Mouse (Mus musculus) thymus, postnatal 10 days (tissue): ENCODE results near the gene Ahdc1.

Experiments used
- DNase-seq, 2 experiments: peaks; one replicate each; pipeline ENCODE4 v3.0.0; 2021; ENCODE audit warnings: low spot score in 2 of 2

Gene Ahdc1

GRCm38 (mm10) chr4:133017597-133018262, 6.7 kb downstream of the Ahdc1 start:
- DNase-seq = no peak

GRCm38 (mm10) chr4:133018263-133018798, 7.3 kb downstream of the Ahdc1 start:
- no peak for DNase-seq

- no peak for DNase-seq
These were observed 9.7 kb downstream of the Ahdc1 start for GRCm38 (mm10) chr4:133020721-133021120.

DNA sequence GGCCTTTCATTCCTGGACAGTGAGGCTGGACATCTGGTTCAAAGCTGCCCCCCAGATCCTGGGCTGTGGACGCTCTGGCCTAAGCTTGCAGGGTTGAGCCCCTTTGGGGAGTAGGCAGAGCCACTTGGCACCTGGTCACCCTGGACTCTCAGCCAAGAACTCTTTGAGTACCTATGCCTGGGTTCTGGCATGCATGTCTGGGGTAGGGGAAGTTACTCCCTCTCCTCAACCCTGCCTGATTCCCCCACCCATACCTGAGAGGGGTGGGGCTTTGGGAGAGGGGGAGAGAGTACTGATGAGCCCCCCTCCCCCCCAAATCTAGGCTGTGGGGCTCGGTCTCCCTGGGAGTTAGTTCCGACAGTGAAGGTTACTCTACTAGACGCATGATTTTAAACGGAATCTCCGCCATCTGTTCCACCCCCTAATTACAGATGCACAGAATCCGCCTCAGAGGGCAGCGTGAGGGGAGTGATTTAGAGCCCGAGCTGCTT, 10.2 kb downstream of the Ahdc1 start:
- no peak for DNase-seq

GRCm38 (mm10) chr4:133022217-133022616, 11.2 kb downstream of the Ahdc1 start:
- DNase-seq = no peak

- DNase-seq = no peak
These were observed 12.0 kb downstream of the Ahdc1 start for GRCm38 (mm10) chr4:133022954-133023635.

DNA sequence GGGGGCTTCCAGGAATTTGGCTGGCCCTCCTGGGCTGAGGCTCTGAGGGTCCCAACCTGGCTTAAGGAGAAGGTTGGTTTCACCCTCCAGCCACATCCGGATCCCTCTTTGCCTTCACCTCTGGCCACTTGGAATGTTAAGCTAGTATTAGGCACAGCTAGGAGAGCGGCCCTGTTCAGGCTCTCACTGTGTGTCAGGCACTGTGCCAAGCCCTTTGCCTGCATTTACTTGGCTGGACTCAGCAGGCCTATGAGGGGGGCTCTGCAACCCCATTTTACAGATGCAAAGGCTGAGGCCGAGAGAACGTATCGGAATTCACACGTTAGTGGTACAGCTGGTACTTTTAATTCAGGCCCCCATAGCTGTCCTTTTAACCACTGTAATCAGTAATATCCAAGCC, 12.6 kb downstream of the Ahdc1 start:
- no peak for DNase-seq

DNA sequence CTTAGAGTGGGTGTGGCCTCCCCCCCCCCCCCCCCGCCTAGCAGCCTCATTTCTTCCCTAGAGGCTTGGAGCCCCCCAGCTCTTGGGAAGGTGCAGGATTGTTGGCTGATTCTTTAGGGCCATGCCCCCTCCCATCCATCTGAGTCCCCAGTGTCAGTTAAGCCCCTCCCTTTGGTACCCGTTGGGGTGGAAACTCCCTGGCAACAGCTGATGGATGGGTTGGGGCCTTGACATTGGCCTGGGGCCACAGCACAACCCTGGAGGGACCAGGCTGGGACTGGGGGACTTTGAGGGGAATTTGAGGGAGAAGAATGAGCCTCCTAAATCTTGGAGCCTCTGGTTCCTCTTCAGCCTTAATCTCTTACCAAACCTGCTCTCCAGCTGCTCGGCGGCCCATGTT, 13.3 kb downstream of the Ahdc1 start:
- no peak for DNase-seq

GRCm38 (mm10) chr4:133024969-133025685, 14.1 kb downstream of the Ahdc1 start:
- no peak for DNase-seq

DNA sequence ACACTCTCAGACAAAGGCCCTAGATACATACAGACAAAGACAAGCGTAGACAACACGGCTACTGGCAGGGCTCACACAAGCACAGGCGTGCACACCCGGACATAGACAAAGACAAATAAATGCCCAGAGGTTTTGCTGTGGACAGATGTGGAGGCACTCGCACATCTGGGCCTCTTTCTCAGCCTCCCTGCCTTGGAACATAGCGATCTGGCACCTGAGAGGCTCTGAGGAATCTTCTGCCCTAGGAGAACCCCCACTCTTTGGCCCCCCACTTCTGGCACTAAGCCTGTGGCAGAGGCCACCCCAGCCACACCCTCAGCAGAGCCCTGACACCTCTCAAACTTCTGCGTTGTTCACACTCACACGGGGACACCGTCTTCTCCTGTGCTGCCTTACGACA, 15.2 kb downstream of the Ahdc1 start:
- DNase-seq = no peak

DNA sequence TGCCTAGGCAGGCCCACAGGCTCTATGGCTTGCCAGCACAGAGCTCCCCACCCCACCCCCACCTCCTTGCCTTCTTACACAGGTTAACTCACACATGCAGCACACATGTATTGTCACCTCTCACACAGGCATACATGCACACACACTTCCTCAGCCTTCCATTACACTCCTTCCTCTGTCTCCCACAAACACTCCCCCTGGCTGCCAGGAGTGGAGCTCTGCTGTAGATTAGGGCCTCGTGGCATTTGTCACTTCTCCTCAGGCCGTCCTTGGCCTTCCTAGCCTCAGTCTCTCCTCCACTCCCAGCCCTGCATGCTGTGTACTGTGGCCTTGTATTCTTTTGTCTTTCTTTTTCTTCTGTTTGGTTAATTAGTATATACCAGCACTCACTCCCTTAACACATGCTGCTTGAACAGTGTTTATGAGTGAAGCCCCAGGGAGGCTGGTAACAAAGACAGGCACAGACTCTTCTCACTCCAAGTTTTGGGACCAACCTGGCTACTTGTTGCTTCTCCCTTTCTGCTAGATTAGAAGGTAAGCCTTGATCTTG, 15.8 kb downstream of the Ahdc1 start:
- no peak for DNase-seq

DNA sequence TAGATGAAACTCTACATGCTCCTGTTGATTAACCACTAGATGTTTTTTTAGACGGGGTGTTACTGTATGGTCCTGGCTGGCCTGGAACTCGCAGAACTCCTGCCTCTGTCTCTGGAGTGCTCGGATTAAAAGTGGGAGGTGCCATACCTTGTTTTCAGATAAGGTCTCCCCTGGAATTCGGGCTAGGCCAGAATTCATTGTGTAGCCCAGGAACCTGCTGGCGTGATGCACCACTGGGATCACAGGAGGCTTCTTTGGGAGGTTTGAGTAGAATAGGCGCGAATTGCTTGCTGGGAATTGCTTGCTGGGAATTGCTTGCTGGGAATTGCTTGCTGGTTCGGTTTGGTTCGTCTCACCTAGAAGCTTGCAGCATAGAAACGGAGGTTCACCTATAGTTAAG, 16.7 kb downstream of the Ahdc1 start:
- DNase-seq = no peak

GRCm38 (mm10) chr4:133028193-133028592, 17.1 kb downstream of the Ahdc1 start:
- DNase-seq = no peak

- no peak for DNase-seq
These were observed 17.8 kb downstream of the Ahdc1 start for GRCm38 (mm10) chr4:133028875-133029274.

DNA sequence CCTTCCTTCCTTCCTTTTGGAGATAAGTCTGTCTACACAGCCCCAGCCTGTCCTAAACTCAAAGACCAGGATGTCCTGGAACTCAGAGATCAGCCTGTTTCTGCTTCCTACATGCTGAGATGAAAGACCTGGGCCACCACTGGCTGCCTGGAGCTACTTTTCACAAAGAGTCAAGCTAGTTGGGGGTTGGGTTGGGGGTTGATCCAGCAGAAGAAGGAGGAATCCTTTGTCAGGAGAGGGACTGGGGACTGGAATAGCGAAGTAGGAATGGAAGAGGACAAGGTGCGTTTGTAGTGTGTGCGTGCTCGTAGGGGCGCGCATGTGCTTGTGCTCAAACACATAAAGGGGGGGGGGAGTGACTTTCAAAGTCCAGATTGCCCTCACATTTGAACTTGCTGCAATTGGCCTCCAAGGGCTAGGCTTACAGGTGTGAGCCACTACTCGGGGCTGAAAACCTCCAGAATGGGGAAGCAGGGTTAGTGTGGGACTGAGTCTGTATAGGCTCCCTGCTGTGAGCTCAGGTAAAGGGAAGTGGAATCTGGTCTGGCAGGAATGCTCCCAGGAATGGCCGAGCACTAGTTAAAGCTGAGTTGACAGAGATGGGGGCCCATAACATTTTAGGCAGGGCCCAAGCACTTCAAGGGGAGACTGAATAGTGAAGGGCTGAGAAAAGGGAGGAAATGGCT, 21.5 kb downstream of the Ahdc1 start:
- no peak for DNase-seq

- no peak for DNase-seq
These were observed 23.4 kb downstream of the Ahdc1 start for GRCm38 (mm10) chr4:133034478-133034877.

- DNase-seq = no peak
These were observed 24.4 kb downstream of the Ahdc1 start for GRCm38 (mm10) chr4:133035446-133035845.

DNA sequence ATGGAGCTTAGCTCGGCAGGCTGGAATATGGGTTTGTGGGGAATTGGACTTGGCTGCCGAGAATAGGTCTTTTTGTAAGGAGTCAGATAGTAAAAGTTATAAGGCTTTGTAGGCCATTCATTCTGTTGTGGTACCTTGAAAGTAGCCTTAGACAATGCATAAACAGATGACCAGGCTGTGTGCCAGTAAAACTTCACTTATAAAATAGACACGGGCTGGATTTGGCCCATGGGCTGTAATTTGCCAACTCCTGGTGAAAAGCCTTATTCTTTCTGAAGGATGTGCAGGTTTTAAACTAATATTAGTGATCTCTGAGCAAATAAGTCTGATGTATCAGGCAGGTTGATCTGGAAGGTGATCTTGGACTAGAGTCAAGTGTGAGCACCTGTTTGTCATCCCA, 24.9 kb downstream of the Ahdc1 start:
- DNase-seq = no peak

- DNase-seq = no peak
These were observed 26.2 kb downstream of the Ahdc1 start for GRCm38 (mm10) chr4:133037293-133037692.

GRCm38 (mm10) chr4:133037798-133038197, 26.7 kb downstream of the Ahdc1 start:
- DNase-seq = no peak

GRCm38 (mm10) chr4:133038521-133039115, 27.6 kb downstream of the Ahdc1 start:
- DNase-seq = no peak
